Mouse (Mus musculus): Measurements from ENCODE around the gene Cpxm2.

Gene Cpxm2

DNA sequence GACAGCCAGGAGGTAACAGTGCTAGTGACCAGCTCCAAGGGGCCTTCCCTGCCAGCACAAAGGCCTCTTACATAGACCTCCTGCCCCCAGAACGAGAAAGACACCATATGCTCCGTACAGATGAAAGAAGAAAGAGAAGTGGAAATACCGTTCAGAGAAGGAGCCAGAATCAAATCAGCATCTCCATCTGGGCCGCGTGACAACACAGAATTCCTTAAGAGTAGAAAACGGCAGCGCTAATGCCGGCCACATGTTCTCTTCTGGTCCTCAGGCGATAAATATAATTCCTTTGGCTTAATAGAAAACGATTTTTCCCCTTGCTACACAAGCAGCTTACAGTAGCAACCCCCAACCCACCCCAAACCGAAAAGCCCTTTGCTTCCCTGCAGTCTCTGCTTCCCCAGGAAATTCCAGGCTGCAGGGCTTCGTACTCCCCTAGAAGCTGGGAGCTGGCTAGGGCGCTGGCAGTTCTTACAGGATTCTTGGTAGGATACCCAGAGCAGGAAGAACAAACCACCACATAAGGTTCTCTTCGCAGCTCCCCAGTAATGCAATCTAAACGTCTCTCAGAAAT, 9.2 kb downstream of the Cpxm2 start:
- DNase-seq (ENCODE audit: inconsistent ontology term), result no peak

- peak; percentile 71 for DNase-seq (ENCODE audit: inconsistent ontology term)
Measured at GRCm38 (mm10) chr7:132128687-132129086, 25.9 kb downstream of the Cpxm2 start.

DNA sequence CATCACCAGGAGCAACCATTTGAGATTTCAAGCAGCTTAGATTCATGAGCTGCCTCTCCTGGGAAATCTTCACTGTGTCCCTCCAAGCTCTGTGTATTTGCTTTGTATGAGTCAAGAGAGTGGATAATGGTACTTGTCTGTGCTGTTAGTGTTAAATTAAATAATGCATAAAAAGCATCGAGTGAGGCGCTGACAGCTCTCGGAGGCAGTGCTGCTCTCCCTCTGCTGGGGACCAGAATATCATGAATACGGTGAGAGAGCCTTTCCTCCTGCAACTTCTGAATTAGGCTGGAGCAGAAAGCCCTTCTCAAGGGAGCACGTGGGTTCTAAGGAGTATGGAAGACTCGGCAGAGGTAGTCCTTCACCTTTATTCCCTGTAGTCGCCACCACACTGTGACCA, 29.6 kb downstream of the Cpxm2 start:
- DNase-seq (ENCODE audit: inconsistent ontology term), result no peak

DNA sequence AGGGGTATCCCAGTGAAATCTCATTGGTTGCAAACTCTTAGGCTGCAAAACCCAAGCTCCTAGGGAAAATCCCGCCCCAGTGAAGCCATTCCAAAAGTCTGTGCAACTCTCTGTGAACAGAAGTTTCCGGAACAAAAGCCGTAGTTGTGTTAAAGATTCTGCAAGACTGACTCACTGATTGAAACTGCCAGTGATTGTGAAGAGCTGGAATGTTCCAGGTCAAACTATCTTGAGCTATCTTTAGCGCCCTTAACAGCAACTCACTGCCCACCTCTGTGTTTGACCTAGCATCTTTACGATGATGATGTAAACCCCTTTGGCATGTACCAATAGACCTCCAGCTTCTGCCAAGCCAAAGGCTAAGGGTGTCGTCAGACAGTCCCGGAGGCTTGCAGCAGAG, 31.3 kb downstream of the Cpxm2 start:
- DNase-seq (ENCODE audit: inconsistent ontology term), result peak; percentile 91

DNA sequence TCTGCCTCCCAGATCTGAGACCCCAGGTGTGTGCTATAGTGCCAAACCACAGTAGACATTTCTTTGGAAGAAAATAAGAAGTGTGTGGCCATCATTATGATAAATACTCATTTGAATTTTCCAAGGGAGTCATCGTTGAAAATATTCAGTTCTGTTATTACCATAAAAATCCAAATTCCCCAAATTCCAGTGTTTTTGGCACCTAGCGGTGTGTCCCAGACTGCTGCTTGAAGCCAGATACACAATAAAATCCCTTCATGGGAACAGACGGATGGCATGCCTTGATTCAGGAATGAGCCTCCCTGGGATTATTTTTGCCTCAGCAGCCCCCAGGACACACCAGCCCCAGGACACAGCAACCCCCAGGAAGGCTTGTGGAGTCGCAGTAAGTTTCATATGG, 34.7 kb downstream of the Cpxm2 start:
- DNase-seq (ENCODE audit: inconsistent ontology term), result peak; percentile 72

GRCm38 (mm10) chr7:132111770-132112169, 42.8 kb downstream of the Cpxm2 start:
- peak; percentile 79 for DNase-seq (ENCODE audit: inconsistent ontology term)

DNA sequence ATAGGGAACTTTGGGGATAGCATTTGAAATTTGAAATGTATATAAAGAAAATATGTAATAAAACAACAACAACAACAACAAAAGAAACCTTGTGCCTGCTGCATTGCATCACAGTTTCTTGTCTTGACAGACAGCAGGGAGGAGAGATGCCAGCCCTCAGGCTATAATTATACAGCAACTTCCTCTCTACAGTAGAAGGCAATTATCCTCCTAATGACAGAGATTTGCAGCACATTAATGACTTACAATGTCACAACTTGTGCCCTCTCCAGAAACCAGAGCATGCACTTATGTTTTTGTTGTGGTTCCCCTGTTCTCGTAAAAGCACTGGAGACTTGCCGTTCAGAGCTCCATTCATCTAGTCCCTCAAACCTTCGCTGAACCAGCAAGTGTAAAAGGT, 44.2 kb downstream of the Cpxm2 start:
- DNase-seq (ENCODE audit: inconsistent ontology term), result peak; percentile 41

GRCm38 (mm10) chr7:132106891-132107290, 47.6 kb downstream of the Cpxm2 start:
- DNase-seq (ENCODE audit: inconsistent ontology term), result no peak

GRCm38 (mm10) chr7:132105326-132105725, 49.2 kb downstream of the Cpxm2 start:
- DNase-seq (ENCODE audit: inconsistent ontology term), result no peak

DNA sequence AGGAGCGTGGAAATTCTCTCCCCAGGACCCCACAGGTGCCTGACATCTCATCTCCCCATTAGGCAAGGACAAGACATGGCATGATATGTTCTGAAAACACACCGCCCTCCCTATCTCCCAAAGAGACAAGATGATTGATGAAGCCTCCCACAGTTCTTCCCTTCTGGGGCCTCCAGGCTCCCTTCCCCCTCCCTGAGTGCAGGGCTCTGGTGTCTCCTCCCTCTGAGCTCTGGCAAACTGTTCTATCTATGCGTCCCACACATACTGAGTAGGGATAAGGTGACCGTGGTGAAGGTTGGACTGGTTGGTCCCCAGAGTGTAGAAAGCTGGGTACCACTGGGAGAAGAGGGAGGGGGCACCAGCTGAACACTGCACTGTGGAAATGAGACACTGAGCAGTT, 56.1 kb downstream of the Cpxm2 start:
- DNase-seq (ENCODE audit: inconsistent ontology term), result no peak

- no peak for DNase-seq (ENCODE audit: inconsistent ontology term)
Measured at GRCm38 (mm10) chr7:132094666-132095065, 59.9 kb downstream of the Cpxm2 start.

DNA sequence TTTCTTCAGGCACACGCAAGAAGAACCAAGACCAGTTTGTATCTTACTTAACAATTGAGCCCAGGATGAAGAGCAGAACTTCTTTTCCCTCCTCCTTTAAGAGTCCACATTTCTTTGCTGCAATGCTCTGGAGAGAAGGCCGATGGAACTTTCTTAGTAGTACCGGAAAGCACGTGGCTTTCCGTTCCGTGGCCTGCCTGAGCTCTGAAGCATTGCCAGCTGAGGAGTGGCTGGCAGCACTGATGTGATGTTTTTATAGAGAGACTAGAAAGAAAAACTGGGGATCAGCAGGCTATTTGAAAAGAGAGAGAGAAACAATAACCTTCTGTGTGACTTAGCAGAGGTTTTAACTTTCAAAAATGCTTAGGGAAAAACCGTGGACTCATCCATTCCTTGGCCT, 63.0 kb downstream of the Cpxm2 start:
- DNase-seq (ENCODE audit: inconsistent ontology term), result no peak

- no peak for DNase-seq (ENCODE audit: inconsistent ontology term)
Measured at GRCm38 (mm10) chr7:132088606-132089005, 65.9 kb downstream of the Cpxm2 start.

DNA sequence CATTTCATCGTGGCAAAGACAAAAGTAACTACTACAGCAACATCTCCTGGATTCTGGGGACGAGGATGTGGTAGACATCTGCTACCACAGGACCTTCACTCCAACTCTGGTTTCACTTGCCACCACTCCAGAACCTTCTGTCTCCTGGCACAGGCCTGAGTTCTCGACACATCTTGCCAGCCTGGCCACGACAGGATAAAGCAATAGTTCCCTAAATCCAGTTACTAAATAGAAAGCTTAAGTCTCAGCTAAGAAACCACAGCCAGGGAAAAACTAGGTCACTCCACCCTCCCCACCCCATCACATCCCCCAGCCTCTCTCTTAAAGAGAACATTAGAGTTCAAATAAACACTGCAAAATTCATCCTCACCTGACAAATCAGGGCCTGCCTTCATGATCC, 66.4 kb downstream of the Cpxm2 start:
- DNase-seq (ENCODE audit: inconsistent ontology term), result no peak

- no peak for DNase-seq (ENCODE audit: inconsistent ontology term)
Measured at GRCm38 (mm10) chr7:132075825-132076224, 78.7 kb downstream of the Cpxm2 start.

GRCm38 (mm10) chr7:132074503-132074902, 80.0 kb downstream of the Cpxm2 start:
- DNase-seq (ENCODE audit: inconsistent ontology term), result peak; percentile 41

GRCm38 (mm10) chr7:132070877-132071625, 83.5 kb downstream of the Cpxm2 start:
- DNase-seq (ENCODE audit: inconsistent ontology term), result no peak

DNA sequence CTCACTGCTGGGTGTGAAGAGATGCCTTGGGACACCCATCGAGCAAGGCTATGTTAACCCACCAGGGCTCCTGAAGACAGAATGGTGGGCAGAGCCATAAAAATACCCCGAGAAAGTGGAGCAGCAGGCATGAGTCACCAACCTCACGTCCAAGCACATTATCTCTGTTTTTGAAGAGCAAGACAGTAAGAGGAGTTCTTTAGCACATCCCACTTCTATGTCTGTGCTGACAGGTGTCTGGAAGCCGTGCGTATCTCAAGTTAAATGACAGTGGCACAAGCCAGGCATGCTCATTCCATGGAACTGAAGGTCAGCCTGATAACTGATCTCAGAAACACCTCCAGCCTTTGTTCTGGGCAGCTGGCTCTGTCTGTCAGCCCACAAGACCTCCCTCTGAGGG, 86.6 kb downstream of the Cpxm2 start:
- no peak for DNase-seq (ENCODE audit: inconsistent ontology term)

GRCm38 (mm10) chr7:132067511-132067910, 87.0 kb downstream of the Cpxm2 start:
- DNase-seq (ENCODE audit: inconsistent ontology term), result no peak

GRCm38 (mm10) chr7:132060116-132060515, 94.4 kb downstream of the Cpxm2 start:
- no peak for DNase-seq (ENCODE audit: inconsistent ontology term)

GRCm38 (mm10) chr7:132056565-132056964, 98.0 kb downstream of the Cpxm2 start:
- DNase-seq (ENCODE audit: inconsistent ontology term), result no peak

- DNase-seq (ENCODE audit: inconsistent ontology term), result no peak
Measured at GRCm38 (mm10) chr7:132046662-132047061, 107.9 kb downstream of the Cpxm2 start.

DNA sequence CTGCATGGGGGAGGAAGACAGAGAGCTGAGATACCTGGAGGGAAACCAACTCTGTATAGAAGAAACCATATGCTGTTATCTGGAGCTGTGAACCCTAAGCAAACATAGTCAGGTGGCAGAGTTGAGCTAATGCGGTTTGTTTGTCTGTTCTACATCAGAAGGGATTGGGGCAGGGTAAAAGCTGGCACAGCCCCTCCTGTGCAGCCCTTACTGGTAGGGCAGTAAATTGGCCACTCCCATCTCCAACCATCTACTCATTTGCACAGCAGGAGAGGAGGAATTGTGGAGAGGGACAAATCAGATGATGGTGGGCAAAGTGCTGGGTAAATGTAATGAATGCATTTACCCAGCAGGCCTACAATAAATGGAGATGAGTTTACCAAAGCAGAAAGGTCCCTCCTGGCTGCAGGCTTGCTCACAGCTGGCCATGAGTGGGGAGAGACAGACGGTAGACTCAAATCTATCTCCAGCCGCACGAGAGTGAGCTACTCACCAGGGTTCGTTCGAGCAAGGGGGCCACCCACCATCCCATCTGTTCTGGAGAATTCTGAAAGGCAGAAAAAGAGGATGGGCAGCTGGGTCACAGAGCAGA, 122.5 kb downstream of the Cpxm2 start:
- no peak for DNase-seq (ENCODE audit: inconsistent ontology term)
